1 mouse cellular context compared by ENCODE assay signal in the genomic region with DNA sequence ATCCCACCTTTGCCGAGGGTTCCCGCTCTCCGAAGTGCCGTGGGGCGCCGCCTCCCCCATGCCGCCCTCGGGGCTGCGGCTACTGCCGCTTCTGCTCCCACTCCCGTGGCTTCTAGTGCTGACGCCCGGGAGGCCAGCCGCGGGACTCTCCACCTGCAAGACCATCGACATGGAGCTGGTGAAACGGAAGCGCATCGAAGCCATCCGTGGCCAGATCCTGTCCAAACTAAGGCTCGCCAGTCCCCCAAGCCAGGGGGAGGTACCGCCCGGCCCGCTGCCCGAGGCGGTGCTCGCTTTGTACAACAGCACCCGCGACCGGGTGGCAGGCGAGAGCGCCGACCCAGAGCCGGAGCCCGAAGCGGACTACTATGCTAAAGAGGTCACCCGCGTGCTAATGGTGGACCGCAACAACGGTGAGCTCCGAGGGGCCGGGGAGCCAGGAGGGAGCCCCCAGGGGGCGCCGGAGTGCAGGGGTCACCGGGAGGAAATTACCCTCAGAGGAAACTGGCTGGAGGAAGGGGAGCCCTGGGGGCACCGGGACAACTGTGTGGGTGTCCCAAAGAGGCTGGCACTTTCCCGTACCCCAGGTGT.
TF ChIP-seq lines count a peak whose summit lies in the region.

No protein-coding gene starts in this region.

TF ChIP-seq in C2C12, 6 proteins besides CTCF, POLR2A, EP300 and RAD21:
- no peak for TF ChIP-seq MAX (IDR thresholded peaks at IDR 0.05)
- TF ChIP-seq CEBPB (IDR thresholded peaks at IDR 0.05; ENCODE audit: low read depth): no peak
- TF ChIP-seq MYOD1 (IDR thresholded peaks at IDR 0.05; ENCODE audit: control insufficient read depth, insufficient read length, low read depth): no peak
- TF ChIP-seq USF1 (IDR thresholded peaks at IDR 0.05; ENCODE audit: low read depth): no peak
- TF ChIP-seq MYOG (IDR thresholded peaks at IDR 0.05; ENCODE audit: control insufficient read depth, extremely low read depth, insufficient read length): no peak
- no peak for TF ChIP-seq FOSL1 (IDR thresholded peaks at IDR 0.05; ENCODE audit: insufficient read depth, low read length, poor library complexity, severe bottlenecking)
